Mouse (Mus musculus): Measurements from ENCODE around the gene Gm11756. TPM values are rescaled to one million over a fixed set of nuclear protein-coding genes. Genes with fewer than 3 reads are reported as not detected.
"Not testable (repeated sequence)": the region's sequence is repeated elsewhere in the genome, so short reads cannot be mapped to it uniquely, and the experiment has no call there.

Gm11756 gene
- total RNA-seq (2021) = under 1 TPM in 1 of 2 experiments, not detected in 1; 0.21 TPM
- long read RNA-seq, experiment 1 = 0 reads
- long read RNA-seq, experiment 2 = 0 reads

DNA sequence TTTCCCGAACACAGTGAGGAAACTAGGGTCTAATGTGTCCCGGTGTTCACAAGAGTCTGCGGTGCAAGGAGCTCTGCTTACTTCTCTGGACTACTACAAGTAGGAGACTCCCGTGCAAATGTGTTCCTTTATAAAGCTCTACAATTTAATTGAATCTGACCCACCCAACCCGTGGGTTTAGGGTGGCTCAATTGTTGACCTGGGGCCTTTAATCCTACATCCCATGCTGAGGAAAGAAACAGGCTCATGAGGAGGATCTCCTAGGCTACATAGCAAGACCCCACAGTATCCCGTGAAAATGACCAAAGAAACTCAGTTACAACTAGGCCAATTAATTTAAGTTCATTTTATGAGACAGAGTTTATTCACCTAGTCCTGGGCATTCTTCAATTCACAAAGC is at the start of gene Gm11756:
Gm11756 (minus strand) TSS at position 101 of the 400 bp plus-strand sequence.
- DNase-seq = not testable (repeated sequence)

DNA sequence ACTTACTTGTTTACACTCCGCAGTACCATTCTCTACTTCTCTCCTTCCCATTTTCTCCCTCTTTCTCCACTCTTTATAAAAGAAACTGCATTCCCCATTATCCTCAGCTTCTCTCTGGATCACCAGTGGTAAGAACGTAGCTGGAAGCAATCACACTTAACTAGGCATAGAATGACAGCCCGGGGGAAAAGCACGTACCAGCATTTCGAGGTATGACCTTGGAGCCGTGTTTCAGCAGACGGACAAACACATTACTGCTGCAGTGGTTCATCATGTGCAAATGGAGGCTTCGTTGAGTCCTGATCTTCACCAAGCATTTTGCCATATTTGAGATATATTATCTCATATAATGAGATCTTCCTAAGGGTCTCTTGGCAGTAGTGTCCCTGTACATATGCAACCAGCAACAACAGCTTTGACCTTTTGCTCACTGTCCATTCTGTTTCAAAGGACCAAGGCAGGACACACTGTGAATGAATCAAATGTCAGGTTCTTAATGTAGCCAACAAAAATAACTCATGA is 29.9 kb upstream of the Gm11756 start, which contains the start of gene 2310002L09Rik:
2310002L09Rik (minus strand) TSS at position 472 of the 522 bp plus-strand sequence.
- DNase-seq = no peak

DNA sequence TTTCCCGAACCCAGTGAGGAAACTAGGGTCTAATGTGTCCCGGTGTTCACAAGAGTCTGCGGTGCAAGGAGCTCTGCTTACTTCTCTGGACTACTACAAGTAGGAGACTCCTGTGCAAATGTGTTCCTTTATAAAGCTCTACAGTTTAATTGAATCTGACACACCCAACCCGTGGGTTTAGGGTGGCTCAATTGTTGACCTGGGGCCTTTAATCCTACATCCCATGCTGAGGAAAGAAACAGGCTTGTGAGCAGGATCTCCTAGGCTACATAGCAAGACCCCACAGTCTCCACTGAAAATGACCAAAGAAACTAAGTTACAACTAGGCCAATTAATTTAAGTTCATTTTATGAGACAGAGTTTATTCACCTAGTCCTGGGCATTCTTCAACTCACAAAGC is 14.7 kb downstream of the Gm11756 start, which contains the start of gene Gm13871:
Gm13871 (minus strand) TSS at position 101 of the 400 bp plus-strand sequence.
- not testable (repeated sequence) for DNase-seq

DNA sequence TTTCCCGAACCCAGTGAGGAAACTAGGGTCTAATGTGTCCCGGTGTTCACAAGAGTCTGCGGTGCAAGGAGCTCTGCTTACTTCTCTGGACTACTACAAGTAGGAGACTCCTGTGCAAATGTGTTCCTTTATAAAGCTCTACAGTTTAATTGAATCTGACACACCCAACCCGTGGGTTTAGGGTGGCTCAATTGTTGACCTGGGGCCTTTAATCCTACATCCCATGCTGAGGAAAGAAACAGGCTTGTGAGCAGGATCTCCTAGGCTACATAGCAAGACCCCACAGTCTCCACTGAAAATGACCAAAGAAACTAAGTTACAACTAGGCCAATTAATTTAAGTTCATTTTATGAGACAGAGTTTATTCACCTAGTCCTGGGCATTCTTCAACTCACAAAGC is 29.5 kb downstream of the Gm11756 start, which contains the start of gene Gm11757:
Gm11757 (minus strand) TSS at position 101 of the 400 bp plus-strand sequence.
- DNase-seq = not testable (repeated sequence)

DNA sequence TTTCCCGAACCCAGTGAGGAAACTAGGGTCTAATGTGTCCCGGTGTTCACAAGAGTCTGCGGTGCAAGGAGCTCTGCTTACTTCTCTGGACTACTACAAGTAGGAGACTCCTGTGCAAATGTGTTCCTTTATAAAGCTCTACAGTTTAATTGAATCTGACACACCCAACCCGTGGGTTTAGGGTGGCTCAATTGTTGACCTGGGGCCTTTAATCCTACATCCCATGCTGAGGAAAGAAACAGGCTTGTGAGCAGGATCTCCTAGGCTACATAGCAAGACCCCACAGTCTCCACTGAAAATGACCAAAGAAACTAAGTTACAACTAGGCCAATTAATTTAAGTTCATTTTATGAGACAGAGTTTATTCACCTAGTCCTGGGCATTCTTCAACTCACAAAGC is 44.4 kb downstream of the Gm11756 start, which contains the start of gene Gm11758:
Gm11758 (minus strand) TSS at position 101 of the 400 bp plus-strand sequence.
- not testable (repeated sequence) for DNase-seq

Other genes with a start within 250 kb of the Gm11756 start
- not detected for gene Gm428, start 237.2 kb downstream of the Gm11756 start, total RNA-seq (2021)
- under 1 TPM; 0.18 to 0.24 TPM for gene Rasef, start 129.8 kb downstream of the Gm11756 start, total RNA-seq (2021)
- not detected for gene Gm11758, start 44.5 kb downstream of the Gm11756 start, total RNA-seq (2021)
- not detected for gene Gm11757, start 29.6 kb downstream of the Gm11756 start, total RNA-seq (2021)
- gene Gm13871, start 14.8 kb downstream of the Gm11756 start, total RNA-seq (2021) = not detected
- gene 2310002L09Rik, start 30.1 kb upstream of the Gm11756 start, total RNA-seq (2021) = 1 to 10 TPM in 1 of 2 experiments, under 1 TPM in 1; 0.93 to 5.9 TPM
- under 1 TPM; 0.54 to 1.00 TPM for gene Frmd3, start 92.7 kb upstream of the Gm11756 start, total RNA-seq (2021)